Mouse (Mus musculus) intestine, embryonic 14.5 days (tissue): ENCODE measurements at regions not wholly inside any gene's neighbourhood (a gene's known extent, or its start where the extent isn't known, plus 50 kb on each side); places are given as distances from the start of the nearest gene placed in this dataset.

Experiments
- ATAC-seq: fragments of 200-750 bp; cut with Nextera tagmentation; replicated peaks from 2 replicates; pipeline ENCODE4 v1.8.0; 2017; ENCODE audit warnings: low read depth, moderate number of reproducible peaks, moderate TSS enrichment, moderate library complexity; ENCODE audit not compliant: low FRiP score, low TSS enrichment
- DNase-seq: peaks from one replicate; pipeline ENCODE4 v3.0.0-alpha.2; 2018; ENCODE audit warnings: low spot score
- H3K27ac ChIP-seq: fragments of 300-500 bp; sonication (generic); 2 replicates; pipeline ENCODE4 v1.5.1; 2014; ENCODE audit warnings: low read depth, mild to moderate bottlenecking, control low read depth
- H3K27me3 ChIP-seq: fragments of 300-500 bp; sonication (generic); replicated peaks from 2 replicates; pipeline ENCODE4 v1.6.1; 2014; ENCODE audit warnings: low read length, control low read depth; ENCODE audit not compliant: control insufficient read depth, insufficient read depth
- H3K36me3 ChIP-seq: fragments of 300-500 bp; sonication (generic); 2 replicates; pipeline ENCODE4 v1.6.1; 2014; ENCODE audit warnings: low read length, control low read depth; ENCODE audit not compliant: control insufficient read depth, insufficient read depth
- H3K4me1 ChIP-seq: fragments of 300-500 bp; sonication (generic); replicated peaks from 2 replicates; pipeline ENCODE4 v1.6.1; 2014; ENCODE audit warnings: low read length, control low read depth, mixed read lengths; ENCODE audit not compliant: control insufficient read depth, insufficient read depth
- H3K4me2 ChIP-seq: fragments of 300-500 bp; sonication (generic); 2 replicates; pipeline ENCODE4 v1.6.1; 2014; ENCODE audit warnings: low read length
- H3K4me3 ChIP-seq: fragments of 300-500 bp; sonication (generic); 2 replicates; pipeline ENCODE4 v1.5.1; 2014; ENCODE audit warnings: low read depth, low read length, control low read depth, mixed read lengths
- H3K9ac ChIP-seq: fragments of 300-500 bp; sonication (generic); 2 replicates; pipeline ENCODE4 v1.6.1; 2014; ENCODE audit warnings: mild to moderate bottlenecking, low read length
- H3K9me3 ChIP-seq: fragments of 300-500 bp; sonication (generic); 2 replicates; pipeline ENCODE4 v1.6.1; 2016; ENCODE audit warnings: low read length, control low read depth; ENCODE audit not compliant: control insufficient read depth
- WGBS: fragments of 180-500 bp; shearing (Covaris S2); extraction: QIAGEN DNeasy Blood & Tissue Kit; methylation state at CpG from one replicate; pipeline ENCODE4 v1.1.7; 2014; 5-methylcytosine and 5-hydroxymethylcytosine counted together

DNA sequence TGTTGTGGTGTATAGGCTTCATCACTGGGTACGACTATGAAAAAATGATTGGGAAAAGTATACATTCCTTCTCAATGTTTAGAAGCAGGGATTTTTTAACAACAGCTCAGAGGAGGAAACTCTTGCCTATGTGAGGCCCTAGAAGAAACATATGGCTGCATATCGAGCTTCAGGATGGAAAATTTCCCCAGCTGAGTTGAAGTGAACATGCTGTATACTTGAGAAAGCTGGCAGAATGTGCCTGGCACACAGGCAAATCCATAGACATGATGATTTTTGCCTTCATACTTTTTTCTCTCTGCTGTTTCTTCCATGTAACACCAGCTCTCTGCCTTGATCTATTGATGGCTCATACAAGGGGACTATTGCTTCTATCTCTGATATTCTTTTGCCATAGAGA lies 242.7 kb downstream of the Tle4 start:
- H3K27ac ChIP-seq = no peak overlapping the region
- no peaks in the 10 kb centered on the region for H3K27me3 ChIP-seq
- WGBS = 82% methylated on average over 2 of the region's 2 CpGs
- DNase-seq (no peak), ATAC-seq (no peak)
- H3K36me3 ChIP-seq = no peaks in the 10 kb centered on the region
- H3K4me1 ChIP-seq = no peaks in the 10 kb centered on the region
- H3K4me2 ChIP-seq = no peak overlapping the region
- no peak overlapping the region for H3K9ac ChIP-seq
- no peak overlapping the region for H3K4me3 ChIP-seq
- no peaks in the 10 kb centered on the region for H3K9me3 ChIP-seq

DNA sequence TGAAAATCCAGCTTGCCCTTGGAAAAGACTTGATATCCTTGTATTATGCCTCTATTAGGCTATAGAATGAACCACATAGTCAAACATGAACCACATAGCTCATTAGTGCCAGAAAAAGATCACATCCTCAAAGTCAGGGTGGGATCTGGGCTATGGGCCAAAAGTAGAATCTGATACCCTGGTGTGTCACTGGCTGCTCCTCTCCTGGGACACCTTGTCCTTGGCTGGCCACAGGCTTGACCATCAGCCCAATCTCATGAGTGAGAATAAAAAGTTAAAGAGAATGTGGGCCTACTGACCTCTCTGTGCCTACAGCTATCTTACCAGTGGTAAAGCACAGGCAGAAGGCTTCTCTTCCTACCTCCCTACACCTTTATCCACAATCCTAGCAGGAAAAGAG lies 241.9 kb downstream of the Tle4 start:
- Histone ChIP-seq H3K4me1 (no peaks in the 10 kb centered on the region), H3K27ac (no peak overlapping the region), H3K4me3 (no peak overlapping the region), H3K27me3 (no peaks in the 10 kb centered on the region), H3K4me2 (no peak overlapping the region), H3K9ac (no peak overlapping the region), H3K36me3 (no peaks in the 10 kb centered on the region), H3K9me3 (no peaks in the 10 kb centered on the region)
- no peak for ATAC-seq
- no peak for DNase-seq

DNA sequence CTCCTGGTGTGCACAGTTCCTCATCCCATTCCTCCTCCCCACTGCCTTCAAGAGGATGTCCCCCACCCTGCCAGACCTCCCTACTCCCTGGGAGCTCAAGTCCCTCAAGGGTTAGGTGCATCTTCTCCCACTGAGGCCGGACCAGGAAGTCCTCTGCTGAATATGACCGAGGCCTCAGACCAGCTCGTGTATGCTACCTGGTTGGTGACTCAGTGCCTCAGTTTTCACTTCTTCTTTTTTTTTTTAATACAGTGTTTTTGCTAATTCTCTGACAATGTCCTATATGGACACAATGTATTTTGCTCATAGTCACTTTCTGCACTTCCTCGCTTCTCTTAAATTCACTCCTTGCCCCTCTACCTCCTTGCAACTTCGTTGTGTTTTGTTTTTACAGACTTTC lies 237.2 kb downstream of the Tle4 start:
- DNase-seq = no peak
- H3K9ac ChIP-seq = no peak overlapping the region
- WGBS = 89% methylated on average over 5 of the region's 5 CpGs
- no peak for ATAC-seq
- H3K27ac ChIP-seq = no peak overlapping the region
- H3K27me3 ChIP-seq = no peaks in the 10 kb centered on the region
- H3K36me3 ChIP-seq = no peaks in the 10 kb centered on the region
- no peaks in the 10 kb centered on the region for H3K9me3 ChIP-seq
- H3K4me3 ChIP-seq = no peak overlapping the region
- no peaks in the 10 kb centered on the region for H3K4me1 ChIP-seq
- H3K4me2 ChIP-seq = no peak overlapping the region

DNA sequence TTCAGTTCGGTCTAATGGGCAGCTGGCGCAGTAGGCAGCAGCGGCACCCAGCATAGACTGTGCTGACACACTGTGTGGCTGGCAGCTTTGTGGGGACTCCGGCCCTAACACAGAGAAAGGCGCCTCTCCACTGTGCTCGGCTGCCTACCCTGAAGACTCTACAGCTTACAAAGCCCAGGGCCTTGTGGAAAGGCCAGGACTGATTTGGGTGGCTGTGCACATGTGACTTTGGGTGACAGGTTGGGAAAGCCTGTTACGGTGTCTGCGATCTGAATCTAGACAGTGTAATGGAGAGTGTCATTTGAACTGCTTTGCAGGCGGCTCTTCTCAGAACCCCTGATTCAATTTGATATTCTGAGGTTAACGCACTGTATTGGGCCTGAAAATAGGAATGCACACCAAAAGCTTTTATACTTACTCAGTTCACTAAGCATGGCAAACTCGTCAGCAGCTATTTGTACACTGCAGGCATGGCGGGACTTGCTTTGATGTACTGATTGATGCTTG lies 228.7 kb downstream of the Tle4 start:
- H3K4me1 ChIP-seq = no peaks in the 10 kb centered on the region
- H3K4me3 ChIP-seq = no peak overlapping the region
- WGBS = 86% methylated on average over 12 of the region's 12 CpGs
- DNase-seq = no peak
- no peaks in the 10 kb centered on the region for H3K36me3 ChIP-seq
- H3K4me2 ChIP-seq = no peak overlapping the region
- no peaks in the 10 kb centered on the region for H3K9me3 ChIP-seq
- no peak overlapping the region for H3K27ac ChIP-seq
- ATAC-seq = no peak
- H3K27me3 ChIP-seq = no peaks in the 10 kb centered on the region
- no peak overlapping the region for H3K9ac ChIP-seq

DNA sequence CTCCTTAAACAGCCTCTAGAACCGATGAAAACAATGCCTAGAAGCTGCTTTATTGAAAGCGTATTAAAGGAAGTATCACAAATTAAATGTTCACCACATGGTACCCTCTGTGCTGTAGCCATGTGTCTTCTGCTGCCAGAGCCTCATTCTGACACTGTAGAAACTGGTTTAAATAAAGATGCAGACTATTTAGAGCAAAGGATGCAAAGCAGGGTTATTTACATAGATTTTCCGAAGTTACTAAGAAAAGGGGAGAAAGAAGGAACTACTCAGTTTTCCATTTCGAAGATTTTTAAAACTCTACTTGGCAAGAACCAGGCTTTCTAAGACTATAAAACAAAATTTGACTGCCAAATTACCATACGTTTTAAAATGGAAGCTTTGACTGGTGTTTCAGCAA lies 226.5 kb downstream of the Tle4 start:
- no peaks in the 10 kb centered on the region for H3K27me3 ChIP-seq
- no peaks in the 10 kb centered on the region for H3K36me3 ChIP-seq
- H3K9me3 ChIP-seq = no peaks in the 10 kb centered on the region
- no peak for DNase-seq
- no peak overlapping the region for H3K4me3 ChIP-seq
- no peak for ATAC-seq
- WGBS = 86% methylated on average over 5 of the region's 5 CpGs
- no peaks in the 10 kb centered on the region for H3K4me1 ChIP-seq
- no peak overlapping the region for H3K9ac ChIP-seq
- H3K27ac ChIP-seq = no peak overlapping the region
- no peak overlapping the region for H3K4me2 ChIP-seq

DNA sequence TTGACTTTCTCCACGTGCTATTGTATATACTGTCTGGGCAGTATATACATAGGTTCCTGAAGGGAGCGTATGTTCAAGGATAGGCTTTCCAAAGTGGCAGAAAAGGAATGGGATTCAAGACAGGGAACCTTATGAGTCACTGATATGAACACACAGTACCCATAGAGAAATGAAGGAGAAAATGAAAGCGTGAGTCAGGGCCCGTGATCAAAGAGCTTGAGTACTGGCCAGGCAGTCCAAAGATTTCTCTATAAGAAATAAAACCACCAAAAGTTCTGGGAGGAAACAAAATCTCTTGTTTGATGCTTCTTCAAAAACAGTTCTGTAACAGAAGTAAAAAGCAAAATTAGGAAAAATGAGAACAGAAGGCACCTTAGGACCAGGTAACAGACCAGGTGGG lies 223.9 kb downstream of the Tle4 start:
- ATAC-seq = no peak
- no peaks in the 10 kb centered on the region for H3K4me1 ChIP-seq
- H3K36me3 ChIP-seq = no peaks in the 10 kb centered on the region
- H3K4me2 ChIP-seq = no peak overlapping the region
- DNase-seq = no peak
- no peak overlapping the region for H3K4me3 ChIP-seq
- H3K9me3 ChIP-seq = no peaks in the 10 kb centered on the region
- 83% methylated on average over 4 of the region's 4 CpGs for WGBS
- no peaks in the 10 kb centered on the region for H3K27me3 ChIP-seq
- no peak overlapping the region for H3K27ac ChIP-seq
- H3K9ac ChIP-seq = no peak overlapping the region

DNA sequence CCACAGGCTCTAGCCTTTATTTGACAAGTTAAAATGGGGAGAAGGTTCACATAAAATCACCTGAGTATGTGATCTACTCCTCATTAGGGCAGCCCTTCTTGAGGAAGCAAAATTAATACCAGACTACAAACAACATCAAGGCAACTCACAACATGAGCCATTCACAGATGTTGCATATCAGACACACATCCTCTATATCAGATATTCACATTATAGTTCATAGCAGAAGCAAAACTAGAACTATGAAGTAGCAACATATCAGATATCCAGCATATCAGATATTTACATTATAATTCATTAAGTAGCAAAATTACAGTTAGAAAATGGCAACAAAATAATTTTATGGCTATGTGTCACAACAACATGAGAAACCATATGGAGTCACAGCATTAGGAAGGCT lies 217.0 kb downstream of the Tle4 start:
- no peak overlapping the region for H3K4me3 ChIP-seq
- H3K4me1 ChIP-seq = no peaks in the 10 kb centered on the region
- no peak overlapping the region for H3K27ac ChIP-seq
- H3K27me3 ChIP-seq = no peaks in the 10 kb centered on the region
- DNase-seq (no peak), ATAC-seq (no peak)
- H3K36me3 ChIP-seq = no peaks in the 10 kb centered on the region
- no peak overlapping the region for H3K4me2 ChIP-seq
- H3K9me3 ChIP-seq = no peaks in the 10 kb centered on the region
- no peak overlapping the region for H3K9ac ChIP-seq

DNA sequence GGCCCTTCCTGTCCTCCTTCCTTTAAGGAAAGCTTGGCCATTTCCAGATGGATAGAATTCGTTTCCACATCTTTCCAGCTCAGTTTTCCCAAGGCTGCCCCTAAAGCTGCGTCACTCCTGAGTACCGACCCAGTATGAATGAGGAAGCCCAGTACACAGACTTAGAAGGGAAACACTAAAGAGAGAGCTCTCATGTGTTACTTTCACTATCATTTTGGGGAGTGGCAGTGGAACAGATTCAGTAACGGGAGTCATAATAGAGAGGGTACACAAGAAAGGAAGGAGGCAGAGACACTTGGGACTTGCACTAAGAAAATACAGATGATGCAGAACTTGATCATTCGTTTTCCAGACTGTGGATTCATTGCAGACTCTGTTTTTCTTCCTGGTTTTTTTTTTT lies 210.1 kb downstream of the Tle4 start:
- Histone ChIP-seq H3K4me3 (no peak overlapping the region), H3K4me1 (no peaks in the 10 kb centered on the region), H3K9me3 (no peaks in the 10 kb centered on the region), H3K27me3 (no peaks in the 10 kb centered on the region), H3K27ac (no peak overlapping the region), H3K36me3 (no peaks in the 10 kb centered on the region), H3K9ac (no peak overlapping the region), H3K4me2 (no peak overlapping the region)
- DNase-seq (no peak), ATAC-seq (no peak)
- 79% methylated on average over 5 of the region's 5 CpGs for WGBS

DNA sequence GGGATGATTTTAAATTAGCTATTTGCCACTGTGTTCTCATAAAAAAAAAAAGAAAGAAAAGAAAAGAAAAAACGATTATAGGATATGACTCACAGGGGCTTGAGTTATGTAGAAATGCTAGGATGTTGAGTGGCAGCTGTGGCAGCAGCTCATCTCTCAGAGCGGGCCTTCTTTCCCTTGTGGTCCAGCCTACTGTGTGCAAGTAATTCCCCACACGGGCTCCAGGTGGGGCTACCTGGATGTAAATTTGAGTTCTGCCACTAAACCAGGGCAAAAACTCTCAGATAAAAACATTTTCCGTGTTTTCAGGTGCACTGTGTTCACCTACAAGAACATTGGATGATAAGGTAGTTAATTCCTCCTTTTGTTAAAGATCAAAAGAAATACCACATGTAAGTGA lies 209.3 kb downstream of the Tle4 start:
- H3K4me2 ChIP-seq = no peak overlapping the region
- no peak overlapping the region for H3K9ac ChIP-seq
- DNase-seq (no peak), ATAC-seq (no peak)
- H3K36me3 ChIP-seq = no peaks in the 10 kb centered on the region
- no peak overlapping the region for H3K27ac ChIP-seq
- H3K27me3 ChIP-seq = no peaks in the 10 kb centered on the region
- H3K9me3 ChIP-seq = no peaks in the 10 kb centered on the region
- H3K4me1 ChIP-seq = no peaks in the 10 kb centered on the region
- no peak overlapping the region for H3K4me3 ChIP-seq
- 48% methylated on average over 4 of the region's 4 CpGs for WGBS
